ENCODE assay signal across 8 mouse cellular contexts in genomic region chr10:117745570-117746296, GRCm38 (mm10). TPM values are rescaled to one million over a fixed set of nuclear protein-coding genes. Genes with fewer than 3 reads are reported as not detected.
DNase-seq lines count a peak whose midpoint lies in the region; ATAC-seq and TF ChIP-seq lines count a peak whose summit lies in the region.
"Not testable (repeated sequence)": the region's sequence is repeated elsewhere in the genome, so short reads cannot be mapped to it uniquely, and the experiment has no call there.

No protein-coding gene starts in this region.

- not testable (repeated sequence) for TF ChIP-seq CTCF in intestine, postnatal 0 days (IDR thresholded peaks at IDR 0.05; ENCODE audit: low read depth)

- peaks cover 26% of the 10 kb centered on the region for H3K36me3 ChIP-seq in embryonic facial prominence, embryonic 14.5 days (ENCODE audit: control insufficient read depth, insufficient read depth, low read length)
- H3K36me3 ChIP-seq in heart, embryonic 12.5 days, result peaks cover 20% of the 10 kb centered on the region
- peaks cover 15% of the 10 kb centered on the region for H3K36me3 ChIP-seq in intestine, postnatal 0 days (ENCODE audit: control insufficient read depth, insufficient read depth)
- H3K36me3 ChIP-seq in liver, embryonic 12.5 days, result peaks cover 29% of the 10 kb centered on the region
- not testable (repeated sequence) for H3K36me3 ChIP-seq in midbrain, embryonic 15.5 days (replicated peaks); splenic B cell, adult 2 months (ENCODE audit: control insufficient read depth, insufficient read depth, low read length, poor library complexity, severe bottlenecking)

- WGBS in embryonic facial prominence, embryonic 14.5 days, result 2% methylated on average over 12 of the region's 46 CpGs
- WGBS in heart, embryonic 12.5 days, result under 1% methylated on average over 21 of the region's 46 CpGs
- under 1% methylated on average over 19 of the region's 46 CpGs for WGBS in intestine, postnatal 0 days
- 1% methylated on average over 22 of the region's 46 CpGs for WGBS in liver, embryonic 12.5 days (ENCODE audit: insufficient replicate concordance)
- WGBS in midbrain, embryonic 15.5 days, result under 1% methylated on average over 21 of the region's 46 CpGs

- H3K27me3 ChIP-seq in embryonic facial prominence, embryonic 14.5 days (replicated peaks; ENCODE audit: control insufficient read depth, insufficient read depth, low read length); heart, embryonic 12.5 days (replicated peaks); intestine, postnatal 0 days (replicated peaks; ENCODE audit: control insufficient read depth, insufficient read depth, low read length); liver, embryonic 12.5 days (replicated peaks); midbrain, embryonic 15.5 days (replicated peaks); splenic B cell, adult 2 months (ENCODE audit: control insufficient read depth, insufficient read depth, low read length, poor library complexity, severe bottlenecking): not testable (repeated sequence)

- H3K4me2 ChIP-seq in embryonic facial prominence, embryonic 14.5 days (ENCODE audit: low read depth, low read length), result peak overlapping the region; percentile 78
- H3K4me2 ChIP-seq in heart, embryonic 12.5 days, result peak overlapping the region; percentile 76
- peak overlapping the region; percentile 74 for H3K4me2 ChIP-seq in intestine, postnatal 0 days (replicated peaks; ENCODE audit: low read depth)
- H3K4me2 ChIP-seq in liver, embryonic 12.5 days, result peak overlapping the region; percentile 79
- H3K4me2 ChIP-seq in midbrain, embryonic 15.5 days, result peak overlapping the region; percentile 58

- H3K4me3 ChIP-seq in brown adipose tissue, adult 24 weeks (ENCODE audit: insufficient read depth, low read depth, low read length), result peak overlapping the region; percentile 69
- peak overlapping the region; percentile 50 for H3K4me3 ChIP-seq in embryonic facial prominence, embryonic 14.5 days (ENCODE audit: low read depth, low read length)
- peak overlapping the region; percentile 58 for H3K4me3 ChIP-seq in heart, embryonic 12.5 days
- H3K4me3 ChIP-seq in intestine, postnatal 0 days (ENCODE audit: low read depth, low read length), result peak overlapping the region; percentile 50
- peak overlapping the region; percentile 57 for H3K4me3 ChIP-seq in liver, embryonic 12.5 days
- peak overlapping the region; percentile 58 for H3K4me3 ChIP-seq in midbrain, embryonic 15.5 days

- not testable (repeated sequence) for H3K4me1 ChIP-seq in brown adipose tissue, adult 24 weeks (ENCODE audit: control insufficient read depth, insufficient read depth, insufficient read length, low read length); embryonic facial prominence, embryonic 14.5 days (ENCODE audit: control insufficient read depth, insufficient read depth, low read length); intestine, postnatal 0 days (replicated peaks; ENCODE audit: control insufficient read depth, insufficient read depth, low read length)
- H3K4me1 ChIP-seq in heart, embryonic 12.5 days (replicated peaks), result peaks cover 27% of the 10 kb centered on the region
- H3K4me1 ChIP-seq in liver, embryonic 12.5 days, result peaks cover 25% of the 10 kb centered on the region
- H3K4me1 ChIP-seq in midbrain, embryonic 15.5 days, result peaks cover 21% of the 10 kb centered on the region

- DNase-seq in B cell, adult 2 months, result peak; percentile 19 to 25
- not testable (repeated sequence) for DNase-seq in embryonic facial prominence, embryonic 14.5 days (ENCODE audit: low spot score)
- DNase-seq in splenic B cell, adult 2 months (ENCODE audit: low read depth, low spot score), result peak; percentile 8

- not testable (repeated sequence) for H3K9me3 ChIP-seq in embryonic facial prominence, embryonic 14.5 days (ENCODE audit: control insufficient read depth, low read length); heart, embryonic 12.5 days (replicated peaks); intestine, postnatal 0 days (ENCODE audit: control insufficient read depth); liver, embryonic 12.5 days (replicated peaks); midbrain, embryonic 15.5 days

- not testable (repeated sequence) for ATAC-seq in embryonic facial prominence, embryonic 14.5 days (ENCODE audit: low read depth); intestine, postnatal 0 days
- ATAC-seq in heart, embryonic 12.5 days (ENCODE audit: insufficient number of reproducible peaks, low FRiP score), result peak; percentile 22
- ATAC-seq in liver, embryonic 12.5 days, result peak; percentile 36
- ATAC-seq in midbrain, embryonic 15.5 days (replicated peaks), result peak; percentile 43

- H3K27ac ChIP-seq in brown adipose tissue, adult 24 weeks (replicated peaks; ENCODE audit: low read depth, low read length); embryonic facial prominence, embryonic 14.5 days (replicated peaks; ENCODE audit: low read depth, low read length); heart, embryonic 12.5 days (ENCODE audit: poor library complexity, severe bottlenecking); liver, embryonic 12.5 days: not testable (repeated sequence)
- peak overlapping the region; percentile 73; the same call in 1 of the 2 replicates for H3K27ac ChIP-seq in intestine, postnatal 0 days (ENCODE audit: low read depth, low read length)
- peak overlapping the region; percentile 67 for H3K27ac ChIP-seq in midbrain, embryonic 15.5 days

- peak overlapping the region; percentile 60 for H3K9ac ChIP-seq in embryonic facial prominence, embryonic 14.5 days (ENCODE audit: low read depth, low read length)
- H3K9ac ChIP-seq in heart, embryonic 12.5 days, result peak overlapping the region; percentile 61
- H3K9ac ChIP-seq in intestine, postnatal 0 days (ENCODE audit: low read depth, low read length), result peak overlapping the region; percentile 46
- peak overlapping the region; percentile 59 for H3K9ac ChIP-seq in liver, embryonic 12.5 days
- H3K9ac ChIP-seq in midbrain, embryonic 15.5 days, result peak overlapping the region; percentile 62

RNA-seq across cellular contexts. Expression of gene Slc35e3, which starts 0.4 kb away (rescaled TPM):
- 5.0 and 11.8 TPM in 2 replicates for polyA plus RNA-seq in brown adipose tissue, adult 24 weeks (2012; ENCODE audit: insufficient read depth, insufficient read length, missing spikeins)
- polyA plus RNA-seq in embryonic facial prominence, embryonic 14.5 days (2014; fragmentation: Nextera tagmentation; extraction: Ambion mirVana), result 15.5 and 19.4 TPM in 2 replicates
- 13.0 and 14.5 TPM in 2 replicates for polyA plus RNA-seq in heart, embryonic 12.5 days (2016; fragmentation: Nextera tagmentation; extraction: Ambion mirVana)
- polyA plus RNA-seq in intestine, postnatal 0 days (2015; fragmentation: Nextera tagmentation; extraction: Ambion mirVana), result 13.5 TPM in 2 replicates
- 5.2 and 5.3 TPM in 2 replicates for polyA plus RNA-seq in liver, embryonic 12.5 days (2016; fragmentation: Nextera tagmentation; extraction: Ambion mirVana)
- polyA plus RNA-seq in midbrain, embryonic 15.5 days (2015; fragmentation: Nextera tagmentation; extraction: Ambion mirVana), result 34.4 and 37.1 TPM in 2 replicates

RNA-seq across cellular contexts. Expression of gene Mdm2, which starts 35.2 kb away (rescaled TPM):
- 17.0 and 24.8 TPM in 2 replicates for polyA plus RNA-seq in brown adipose tissue, adult 24 weeks (2012; ENCODE audit: insufficient read depth, insufficient read length, missing spikeins)
- 33.8 and 34.1 TPM in 2 replicates for polyA plus RNA-seq in embryonic facial prominence, embryonic 14.5 days (2014; fragmentation: Nextera tagmentation; extraction: Ambion mirVana)
- 55.7 and 57.4 TPM in 2 replicates for polyA plus RNA-seq in heart, embryonic 12.5 days (2016; fragmentation: Nextera tagmentation; extraction: Ambion mirVana)
- polyA plus RNA-seq in intestine, postnatal 0 days (2015; fragmentation: Nextera tagmentation; extraction: Ambion mirVana), result 16.5 and 19.8 TPM in 2 replicates
- 35.6 and 36.9 TPM in 2 replicates for polyA plus RNA-seq in liver, embryonic 12.5 days (2016; fragmentation: Nextera tagmentation; extraction: Ambion mirVana)
- 49.8 and 58.2 TPM in 2 replicates for polyA plus RNA-seq in midbrain, embryonic 15.5 days (2015; fragmentation: Nextera tagmentation; extraction: Ambion mirVana)

RNA-seq across cellular contexts. Expression of gene Nup107, which starts 46.8 kb away (rescaled TPM):
- polyA plus RNA-seq in brown adipose tissue, adult 24 weeks (2012; ENCODE audit: insufficient read depth, insufficient read length, missing spikeins), result 3.6 and 4.2 TPM in 2 replicates
- polyA plus RNA-seq in embryonic facial prominence, embryonic 14.5 days (2014; fragmentation: Nextera tagmentation; extraction: Ambion mirVana), result 50.6 and 59.6 TPM in 2 replicates
- 62.4 and 72.0 TPM in 2 replicates for polyA plus RNA-seq in heart, embryonic 12.5 days (2016; fragmentation: Nextera tagmentation; extraction: Ambion mirVana)
- polyA plus RNA-seq in intestine, postnatal 0 days (2015; fragmentation: Nextera tagmentation; extraction: Ambion mirVana), result 13.5 and 16.2 TPM in 2 replicates
- 80.3 and 81.3 TPM in 2 replicates for polyA plus RNA-seq in liver, embryonic 12.5 days (2016; fragmentation: Nextera tagmentation; extraction: Ambion mirVana)
- 33.7 and 34.7 TPM in 2 replicates for polyA plus RNA-seq in midbrain, embryonic 15.5 days (2015; fragmentation: Nextera tagmentation; extraction: Ambion mirVana)
